Mouse (Mus musculus): ENCODE data around the gene Uqcr10. TPM values are rescaled to one million over a fixed set of nuclear protein-coding genes. Genes with fewer than 3 reads are reported as not detected.
A peak's percentile ranks its signal among the peaks of the same experiment; 100 is the strongest.

Uqcr10 gene
- total RNA-seq, 4 experiments from 2014 or later = 1,379 to 1,599 (median 1,505) TPM

- no peak for DNase-seq (ENCODE audit: low spot score)
These were observed 28.4 kb downstream of the Uqcr10 start for GRCm38 (mm10) chr11:4675693-4676092.

- no peak for DNase-seq (ENCODE audit: low spot score)
These were observed 29.0 kb downstream of the Uqcr10 start for GRCm38 (mm10) chr11:4675126-4675562.

DNA sequence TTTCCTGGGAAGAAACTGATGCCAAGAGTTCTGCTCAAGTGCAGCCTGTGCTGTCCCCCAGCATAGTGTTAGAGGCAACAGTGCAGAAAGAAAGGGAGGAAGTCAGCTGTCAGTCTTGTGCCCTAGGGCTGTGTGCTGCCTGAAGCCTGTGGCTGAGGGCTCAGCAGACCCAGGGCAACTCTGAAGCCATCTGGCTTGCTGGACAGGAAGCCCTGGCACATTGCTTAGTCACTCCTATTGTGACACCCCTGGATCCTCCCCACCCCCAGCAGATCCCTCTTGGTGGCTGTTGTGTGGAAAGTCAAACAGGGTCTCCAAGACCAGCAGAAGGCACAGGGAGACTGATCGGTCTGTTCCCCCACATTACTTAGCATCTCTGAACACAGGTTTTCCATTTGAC lies 29.5 kb downstream of the Uqcr10 start:
- DNase-seq (ENCODE audit: low spot score) = no peak

DNA sequence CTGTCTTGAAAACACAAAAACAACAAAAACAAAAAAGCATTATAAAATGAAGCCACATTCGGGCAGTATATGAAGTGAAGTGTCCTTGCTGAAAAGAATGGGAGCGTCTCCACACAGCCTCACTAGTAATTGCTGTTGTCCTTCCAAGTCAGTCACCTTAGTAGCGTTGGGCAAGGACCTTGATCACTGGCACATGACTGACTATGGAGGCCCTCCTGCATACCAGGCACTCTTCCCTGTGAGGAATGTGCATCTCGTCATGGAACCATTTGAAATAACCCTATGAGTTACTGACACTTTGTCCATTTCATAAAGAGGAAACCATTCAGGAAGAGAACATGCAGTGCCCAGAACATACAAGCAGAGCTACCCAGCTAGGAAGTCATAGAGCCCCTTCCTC lies 32.4 kb downstream of the Uqcr10 start:
- DNase-seq (ENCODE audit: low spot score) = no peak

GRCm38 (mm10) chr11:4662496-4662878 lies 41.7 kb downstream of the Uqcr10 start:
- no peak for DNase-seq (ENCODE audit: low spot score)

- no peak for DNase-seq (ENCODE audit: low spot score)
These were observed 42.2 kb downstream of the Uqcr10 start for GRCm38 (mm10) chr11:4661871-4662495.

DNA sequence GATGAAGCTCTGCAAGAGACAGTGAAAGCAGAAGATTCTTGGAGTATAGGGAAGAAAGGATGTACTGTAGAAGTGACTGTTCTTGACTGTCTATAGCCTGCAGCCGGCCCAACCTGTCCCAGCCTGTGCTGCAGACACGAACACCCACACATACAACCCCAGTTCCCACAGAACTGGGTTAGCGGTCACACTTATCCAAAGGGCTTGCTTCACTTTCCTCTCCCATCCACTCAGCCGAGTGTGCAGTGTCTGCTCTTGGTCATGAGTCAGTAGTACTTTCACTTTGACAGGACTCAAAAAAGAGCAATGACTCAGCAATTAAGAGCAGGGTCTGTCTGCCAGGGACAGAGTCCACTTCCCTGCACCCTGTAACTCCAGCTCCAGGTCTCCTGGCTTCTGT lies 42.8 kb downstream of the Uqcr10 start:
- peak; percentile 24 for DNase-seq (ENCODE audit: low spot score)

DNA sequence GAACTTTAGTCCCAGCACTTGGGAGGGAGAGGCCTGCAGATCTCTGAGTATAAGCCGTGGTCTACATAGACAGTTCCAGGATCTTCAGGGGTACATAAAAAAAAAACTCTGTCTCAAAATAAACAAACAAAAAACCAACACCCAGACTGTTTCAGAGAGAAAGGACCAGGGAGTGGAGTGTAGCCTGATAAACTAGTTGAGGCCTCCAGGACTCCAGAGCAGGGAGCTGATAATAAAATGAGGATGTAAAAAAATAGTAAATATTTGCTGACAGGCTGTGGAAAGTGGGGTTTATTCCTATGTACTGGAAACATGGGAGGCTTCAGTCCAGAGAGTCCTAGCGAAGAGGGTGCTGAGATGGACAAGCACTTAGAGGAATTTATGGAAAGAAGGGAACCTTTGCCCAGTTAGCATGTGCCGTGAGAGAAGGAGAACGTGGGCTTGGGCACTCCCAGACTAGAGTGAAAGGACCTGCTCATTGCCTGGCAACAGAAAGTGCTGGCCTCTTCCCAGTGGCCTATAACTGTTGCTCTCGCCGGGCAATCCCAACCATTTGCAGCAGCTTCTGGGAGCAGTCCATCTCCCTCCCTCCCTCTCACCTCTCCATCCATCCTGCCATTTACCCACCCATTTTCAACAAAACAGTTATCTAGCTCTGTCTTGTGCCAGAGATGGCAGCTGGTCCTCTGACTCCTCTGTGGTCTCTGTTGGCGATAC lies 43.7 kb downstream of the Uqcr10 start:
- no peak for DNase-seq (ENCODE audit: low spot score)

DNA sequence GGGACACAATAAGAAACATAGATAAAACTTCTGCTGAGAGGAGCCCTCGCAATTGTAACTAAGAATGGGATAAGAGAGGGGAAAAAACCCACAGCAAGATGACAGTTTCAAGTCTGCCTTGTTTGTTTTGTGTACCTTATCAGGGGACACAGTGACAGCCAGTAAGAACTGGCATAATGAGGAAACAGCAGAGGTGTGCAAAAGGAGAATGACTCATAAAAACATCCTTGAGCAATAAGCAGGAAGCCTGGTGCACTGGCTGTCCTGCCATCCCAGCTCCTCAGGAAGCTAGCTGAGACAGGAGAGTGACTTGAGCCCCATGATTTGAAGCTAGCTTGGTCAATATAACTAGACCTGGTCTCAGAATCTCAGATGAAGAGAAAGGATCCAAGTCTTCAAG lies 44.3 kb downstream of the Uqcr10 start:
- DNase-seq (ENCODE audit: low spot score) = no peak

Other genes starting within 250 kb of the Uqcr10 start
- gene Mtmr3, start 109.5 kb downstream of the Uqcr10 start, total RNA-seq (2022) = 10 to 100 TPM; 46.6 to 51.9 (median 49.2) TPM
- not detected for gene Gm11032, start 84.3 kb downstream of the Uqcr10 start, total RNA-seq (2022)
- gene Ascc2, start 66.6 kb downstream of the Uqcr10 start, total RNA-seq (2022) = 10 to 100 TPM; 14.1 to 18.4 (median 15.3) TPM
- gene Zmat5, start 336 bp upstream of the Uqcr10 start, total RNA-seq (2022) = 10 to 100 TPM; 25.9 to 31.7 (median 26.3) TPM
- not detected for gene Cabp7, start 42.4 kb upstream of the Uqcr10 start, total RNA-seq (2022)
- gene Nf2, start 145.2 kb upstream of the Uqcr10 start, total RNA-seq (2022) = 10 to 100 TPM; 75.5 to 80.0 (median 78.3) TPM
- gene Nipsnap1, start 169.6 kb upstream of the Uqcr10 start, total RNA-seq (2022) = 1 to 10 TPM in 1 of 4 experiments, under 1 TPM in 3; 0.52 to 1.1 (median 0.82) TPM
- 10 to 100 TPM; 14.9 to 19.8 (median 16.2) TPM for gene Thoc5, start 191.0 kb upstream of the Uqcr10 start, total RNA-seq (2022)
- not detected for gene Nefh, start 243.7 kb upstream of the Uqcr10 start, total RNA-seq (2022)